Mouse (Mus musculus): ENCODE results near the gene Zfp511. TPM values are rescaled to one million over a fixed set of nuclear protein-coding genes. Genes with fewer than 3 reads are reported as not detected.

Zfp511 gene
- total RNA-seq, 1 experiment from 2014 or later: 26.2 TPM

Small RNA genes within 50 kb of the gene (microRNA-seq; reads per million reads assigned to microRNA genes)
- 0 to 0.71 reads per million in 2 experiments for gene Mir7062

Other genes starting within 250 kb of the Zfp511 start
- gene Adgra1, start 202.2 kb upstream of the Zfp511 start, total RNA-seq (2021): 2.3 and 3.6 TPM in 2 replicates
- 0.57 and 1.1 TPM in 2 replicates for gene Kndc1, start 141.7 kb upstream of the Zfp511 start, total RNA-seq (2021)
- not detected in 2 replicates for gene Utf1, start 92.6 kb upstream of the Zfp511 start, total RNA-seq (2021)
- gene 6430531B16Rik, start 57.6 kb upstream of the Zfp511 start, total RNA-seq (2021): 0.61 TPM in 1 of 2 replicates, not detected in the other
- gene Adam8, start 43.8 kb upstream of the Zfp511 start, total RNA-seq (2021): 1.9 and 2.1 TPM in 2 replicates
- 21.1 and 31.8 TPM in 2 replicates for gene Tubgcp2, start 278 bp downstream of the Zfp511 start, total RNA-seq (2021)
- not detected in 2 replicates for gene Msx3, start 12.7 kb downstream of the Zfp511 start, total RNA-seq (2021)
- gene Caly, start 46.2 kb downstream of the Zfp511 start, total RNA-seq (2021): 5.8 and 6.1 TPM in 2 replicates
- gene Prap1, start 57.0 kb downstream of the Zfp511 start, total RNA-seq (2021): not detected in 2 replicates
- gene Fuom, start 66.0 kb downstream of the Zfp511 start, total RNA-seq (2021): 68.5 and 85.2 TPM in 2 replicates
- 30.3 and 33.5 TPM in 2 replicates for gene Paox, start 79.4 kb downstream of the Zfp511 start, total RNA-seq (2021)
- gene Echs1, start 80.1 kb downstream of the Zfp511 start, total RNA-seq (2021): 435 and 524 TPM in 2 replicates
- gene Mtg1, start 101.2 kb downstream of the Zfp511 start, total RNA-seq (2021): 35.9 and 39.5 TPM in 2 replicates
- gene Sprn, start 118.5 kb downstream of the Zfp511 start, total RNA-seq (2021): 0.76 and 0.79 TPM in 2 replicates
- gene Olfr522, start 128.4 kb downstream of the Zfp511 start, total RNA-seq (2021): not detected in 2 replicates
- gene Olfr523, start 136.8 kb downstream of the Zfp511 start, total RNA-seq (2021): not detected in 2 replicates
- gene Olfr524, start 169.6 kb downstream of the Zfp511 start, total RNA-seq (2021): not detected in 2 replicates
- gene Cd163l1, start 181.9 kb downstream of the Zfp511 start, total RNA-seq (2021): not detected in 2 replicates
- not detected in 2 replicates for gene 5830411N06Rik, start 210.9 kb downstream of the Zfp511 start, total RNA-seq (2021)

Data from adrenal gland, postnatal 25 days (tissue).